Mouse (Mus musculus): Measurements from ENCODE around the gene P2ry12. TPM values are rescaled to one million over a fixed set of nuclear protein-coding genes. Genes with fewer than 3 reads are reported as not detected.

P2ry12 gene
- polyA plus RNA-seq, 1 experiment = not detected

DNA sequence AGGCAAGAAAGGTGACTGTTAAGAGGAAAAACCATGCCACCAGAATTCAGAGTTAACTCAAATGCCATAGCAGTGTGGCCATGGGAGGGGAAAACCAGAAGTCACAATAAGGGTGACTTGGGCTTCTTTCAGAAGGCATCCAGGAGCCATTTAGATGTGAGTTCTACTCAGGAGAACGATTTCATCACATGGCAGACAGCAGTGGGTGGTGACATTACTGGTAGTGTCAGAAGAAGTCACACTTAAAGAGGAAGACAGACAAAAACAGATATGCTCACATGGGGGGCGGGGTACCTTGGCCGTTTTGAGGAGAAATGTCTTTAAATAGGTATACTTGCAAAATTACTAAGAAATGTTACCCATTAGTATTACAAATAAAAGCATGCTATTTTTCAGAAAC is 1.3 kb upstream of the P2ry12 start:
- H3K9ac ChIP-seq (ENCODE audit: low read depth, poor library complexity, severe bottlenecking) = no peak overlapping the region
- TF ChIP-seq CTCF (IDR thresholded peaks at IDR 0.05; ENCODE audit: low read depth, low read length) = no peak
- no peak for TF ChIP-seq EP300 (IDR thresholded peaks at IDR 0.05; ENCODE audit: insufficient read depth, low read depth, low read length)
- TF ChIP-seq POLR2A (IDR thresholded peaks at IDR 0.05; ENCODE audit: insufficient read depth, low read length) = no peak
- H3K36me3 ChIP-seq (ENCODE audit: control insufficient read depth, insufficient read depth, low read length, poor library complexity, severe bottlenecking) = no peaks in the 10 kb centered on the region
- no peaks in the 10 kb centered on the region for H3K27me3 ChIP-seq (ENCODE audit: control insufficient read depth, insufficient read depth, low read length, poor library complexity, severe bottlenecking)
- H3K27ac ChIP-seq (ENCODE audit: insufficient read depth, low read length) = no peak overlapping the region
- H3K4me1 ChIP-seq (ENCODE audit: control insufficient read depth, insufficient read depth, low read length) = no peaks in the 10 kb centered on the region
- H3K4me3 ChIP-seq (ENCODE audit: low read depth, low read length) = no peak overlapping the region
- H3K9me3 ChIP-seq (replicated peaks; ENCODE audit: control insufficient read depth, insufficient read depth, low read length, poor library complexity, severe bottlenecking) = no peaks in the 10 kb centered on the region

DNA sequence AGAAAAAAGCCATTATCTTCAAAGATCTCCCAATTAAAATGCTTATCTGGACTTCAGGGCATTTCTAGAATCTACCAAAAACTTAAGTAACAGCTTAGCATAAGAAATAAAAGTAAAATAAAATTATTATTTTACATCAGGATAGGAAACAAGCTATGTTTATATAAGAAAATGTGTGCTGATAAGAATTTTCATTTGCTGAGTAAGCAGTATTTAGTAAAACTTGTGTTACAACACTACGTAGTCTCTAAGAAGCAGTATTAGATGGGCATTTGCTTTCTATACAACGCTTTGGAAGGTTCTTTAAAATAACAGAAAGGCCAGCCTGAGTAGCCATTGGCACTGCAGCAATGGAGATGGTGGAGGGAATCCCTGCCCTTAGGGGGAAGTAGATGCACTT is 746 bp upstream of the P2ry12 start:
- Histone ChIP-seq H3K4me3 (ENCODE audit: low read depth, low read length) (no peak overlapping the region), H3K4me1 (ENCODE audit: control insufficient read depth, insufficient read depth, low read length) (no peaks in the 10 kb centered on the region), H3K27ac (ENCODE audit: insufficient read depth, low read length) (no peak overlapping the region), H3K9ac (ENCODE audit: low read depth, poor library complexity, severe bottlenecking) (no peak overlapping the region), H3K9me3 (replicated peaks; ENCODE audit: control insufficient read depth, insufficient read depth, low read length, poor library complexity, severe bottlenecking) (no peaks in the 10 kb centered on the region), H3K27me3 (ENCODE audit: control insufficient read depth, insufficient read depth, low read length, poor library complexity, severe bottlenecking) (no peaks in the 10 kb centered on the region), H3K36me3 (ENCODE audit: control insufficient read depth, insufficient read depth, low read length, poor library complexity, severe bottlenecking) (no peaks in the 10 kb centered on the region)
- TF ChIP-seq EP300 (IDR thresholded peaks at IDR 0.05; ENCODE audit: insufficient read depth, low read depth, low read length) (no peak), POLR2A (IDR thresholded peaks at IDR 0.05; ENCODE audit: insufficient read depth, low read length) (no peak), CTCF (IDR thresholded peaks at IDR 0.05; ENCODE audit: low read depth, low read length) (no peak)

DNA sequence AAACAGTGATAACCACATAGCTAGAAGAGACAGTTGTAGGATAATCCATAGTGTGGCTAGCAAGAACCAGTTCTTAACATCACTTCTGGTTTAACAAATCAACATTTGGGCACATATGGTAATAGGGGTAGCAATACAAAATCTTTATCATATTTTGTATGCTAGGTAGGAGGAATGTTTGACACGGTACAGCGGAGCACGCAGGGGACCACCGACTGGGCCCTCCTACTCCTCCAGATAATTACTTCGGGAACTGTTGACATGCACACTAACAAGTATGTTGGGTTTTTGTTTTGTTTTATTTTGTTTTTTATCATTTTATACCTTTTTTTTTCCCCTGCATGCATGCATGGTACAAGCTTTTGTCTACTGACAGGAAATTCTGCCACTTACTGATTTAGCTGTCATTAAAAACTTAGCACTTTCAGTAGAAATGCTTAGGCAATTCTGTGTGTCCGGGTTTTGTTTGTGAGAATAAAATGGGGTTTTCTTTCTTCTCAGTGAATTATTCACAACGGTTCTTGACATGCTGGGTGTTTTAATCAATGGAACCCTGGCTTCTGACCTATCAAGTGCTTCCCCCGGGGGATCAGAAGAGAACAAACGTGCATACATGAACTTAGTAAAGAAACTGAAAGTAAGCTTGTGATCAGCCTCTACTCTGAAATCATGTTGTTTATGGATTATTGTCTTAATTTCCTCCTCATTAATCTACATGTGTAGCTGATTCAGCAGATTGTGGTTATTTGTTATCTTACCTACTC is 780 bp downstream of the P2ry12 start:
- Histone ChIP-seq H3K9ac (ENCODE audit: low read depth, poor library complexity, severe bottlenecking) (no peak overlapping the region), H3K4me3 (ENCODE audit: low read depth, low read length) (no peak overlapping the region), H3K27me3 (ENCODE audit: control insufficient read depth, insufficient read depth, low read length, poor library complexity, severe bottlenecking) (no peaks in the 10 kb centered on the region), H3K9me3 (replicated peaks; ENCODE audit: control insufficient read depth, insufficient read depth, low read length, poor library complexity, severe bottlenecking) (no peaks in the 10 kb centered on the region), H3K4me1 (ENCODE audit: control insufficient read depth, insufficient read depth, low read length) (no peaks in the 10 kb centered on the region), H3K36me3 (ENCODE audit: control insufficient read depth, insufficient read depth, low read length, poor library complexity, severe bottlenecking) (no peaks in the 10 kb centered on the region), H3K27ac (ENCODE audit: insufficient read depth, low read length) (no peak overlapping the region)
- no peak for TF ChIP-seq CTCF (IDR thresholded peaks at IDR 0.05; ENCODE audit: low read depth, low read length)
- no peak for TF ChIP-seq POLR2A (IDR thresholded peaks at IDR 0.05; ENCODE audit: insufficient read depth, low read length)
- TF ChIP-seq EP300 (IDR thresholded peaks at IDR 0.05; ENCODE audit: insufficient read depth, low read depth, low read length) = no peak

DNA sequence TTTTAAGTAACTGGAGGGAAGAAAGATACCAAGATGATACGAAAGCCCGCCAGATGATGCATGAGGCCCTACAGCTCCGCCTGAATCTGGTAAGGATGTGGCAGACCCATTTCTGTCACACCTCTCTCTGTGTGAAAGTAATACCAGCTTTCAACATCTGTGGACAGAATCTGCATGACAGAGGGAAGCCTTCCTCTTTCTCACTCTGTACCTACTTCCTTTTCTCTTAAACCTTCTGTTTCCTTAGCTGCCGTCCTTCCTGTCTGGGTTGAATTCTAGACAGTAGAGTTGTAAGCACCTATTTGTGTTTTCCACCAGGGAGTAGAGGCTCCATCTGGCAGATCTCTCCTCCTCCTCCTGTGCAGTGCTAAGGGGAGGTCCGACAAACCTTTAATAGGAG is 1.9 kb downstream of the P2ry12 start:
- TF ChIP-seq EP300 (IDR thresholded peaks at IDR 0.05; ENCODE audit: insufficient read depth, low read depth, low read length) = no peak
- no peak for TF ChIP-seq CTCF (IDR thresholded peaks at IDR 0.05; ENCODE audit: low read depth, low read length)
- no peak for TF ChIP-seq POLR2A (IDR thresholded peaks at IDR 0.05; ENCODE audit: insufficient read depth, low read length)
- Histone ChIP-seq H3K9ac (ENCODE audit: low read depth, poor library complexity, severe bottlenecking) (no peak overlapping the region), H3K9me3 (replicated peaks; ENCODE audit: control insufficient read depth, insufficient read depth, low read length, poor library complexity, severe bottlenecking) (no peaks in the 10 kb centered on the region), H3K4me1 (ENCODE audit: control insufficient read depth, insufficient read depth, low read length) (no peaks in the 10 kb centered on the region), H3K27ac (ENCODE audit: insufficient read depth, low read length) (no peak overlapping the region), H3K4me3 (ENCODE audit: low read depth, low read length) (no peak overlapping the region), H3K27me3 (ENCODE audit: control insufficient read depth, insufficient read depth, low read length, poor library complexity, severe bottlenecking) (no peaks in the 10 kb centered on the region), H3K36me3 (ENCODE audit: control insufficient read depth, insufficient read depth, low read length, poor library complexity, severe bottlenecking) (no peaks in the 10 kb centered on the region)

DNA sequence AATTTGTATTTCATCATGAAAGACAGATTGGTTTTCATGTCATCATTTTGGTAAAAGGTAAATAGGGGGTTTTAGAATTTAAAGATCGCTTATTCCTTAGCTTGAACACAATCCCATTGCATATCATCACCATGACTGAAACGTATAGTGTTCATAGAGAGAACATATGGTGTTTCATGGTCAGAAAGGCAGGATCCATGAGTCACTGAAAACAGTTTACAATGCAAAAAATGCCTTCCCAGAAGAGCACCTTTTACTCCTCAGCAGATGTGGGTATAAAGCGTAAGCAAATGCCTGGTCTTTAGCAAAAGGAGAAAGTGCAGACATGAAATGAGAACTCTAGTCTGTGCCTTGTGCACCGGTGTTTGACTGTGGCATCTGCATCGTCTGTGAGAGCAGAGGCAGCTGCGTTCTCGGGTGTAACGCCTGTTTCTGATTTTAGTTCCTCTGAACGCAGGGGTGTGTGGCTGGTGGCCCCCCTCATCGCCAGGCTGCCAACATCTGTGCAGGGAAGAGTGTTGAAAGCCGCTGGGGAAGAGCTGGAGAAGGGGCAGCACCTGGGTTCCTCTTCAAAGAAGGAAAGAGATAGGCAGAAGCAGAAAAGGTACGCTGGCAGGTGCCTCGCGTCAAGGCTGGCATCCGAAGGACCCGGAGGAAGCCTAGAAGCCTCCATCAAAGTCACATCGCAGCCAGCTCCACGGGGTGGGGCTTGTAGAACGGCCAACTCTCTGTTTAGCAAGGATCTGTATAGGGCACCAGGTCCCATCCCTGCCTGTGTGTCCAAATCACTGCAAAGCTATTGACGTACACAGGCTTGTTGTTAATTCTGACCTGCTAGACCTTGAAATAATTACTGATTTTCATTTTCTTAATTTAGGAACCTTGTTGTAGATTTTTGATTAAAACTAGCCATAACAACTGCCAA is 4.7 kb downstream of the P2ry12 start:
- Histone ChIP-seq H3K36me3 (ENCODE audit: control insufficient read depth, insufficient read depth, low read length, poor library complexity, severe bottlenecking) (no peaks in the 10 kb centered on the region), H3K27me3 (ENCODE audit: control insufficient read depth, insufficient read depth, low read length, poor library complexity, severe bottlenecking) (no peaks in the 10 kb centered on the region), H3K9ac (ENCODE audit: low read depth, poor library complexity, severe bottlenecking) (no peak overlapping the region), H3K4me3 (ENCODE audit: low read depth, low read length) (no peak overlapping the region), H3K4me1 (ENCODE audit: control insufficient read depth, insufficient read depth, low read length) (no peaks in the 10 kb centered on the region), H3K27ac (ENCODE audit: insufficient read depth, low read length) (no peak overlapping the region), H3K9me3 (replicated peaks; ENCODE audit: control insufficient read depth, insufficient read depth, low read length, poor library complexity, severe bottlenecking) (no peaks in the 10 kb centered on the region)
- TF ChIP-seq CTCF (IDR thresholded peaks at IDR 0.05; ENCODE audit: low read depth, low read length) (no peak), POLR2A (IDR thresholded peaks at IDR 0.05; ENCODE audit: insufficient read depth, low read length) (no peak), EP300 (IDR thresholded peaks at IDR 0.05; ENCODE audit: insufficient read depth, low read depth, low read length) (no peak)

DNA sequence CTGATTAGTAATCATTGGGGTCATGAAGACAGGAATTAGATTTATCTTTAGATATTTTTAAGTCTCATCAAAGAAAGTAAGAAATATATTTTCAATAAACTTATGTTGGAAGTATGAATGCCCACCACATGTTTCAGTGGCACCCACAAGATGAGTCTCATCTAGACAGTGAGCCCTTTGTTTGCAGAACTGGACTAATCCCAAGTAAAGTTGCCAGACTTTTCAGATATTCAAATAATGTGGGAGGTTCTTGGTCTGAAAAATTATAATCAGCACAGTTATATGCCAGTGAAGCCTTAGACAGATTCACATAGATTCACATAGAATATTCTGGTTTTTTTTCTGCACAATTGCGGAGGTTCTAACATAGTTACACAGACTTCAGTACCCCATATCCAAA is 12.2 kb downstream of the P2ry12 start:
- TF ChIP-seq CTCF (IDR thresholded peaks at IDR 0.05; ENCODE audit: low read depth, low read length) = no peak
- TF ChIP-seq POLR2A (IDR thresholded peaks at IDR 0.05; ENCODE audit: insufficient read depth, low read length) = no peak
- TF ChIP-seq EP300 (IDR thresholded peaks at IDR 0.05; ENCODE audit: insufficient read depth, low read depth, low read length) = no peak
- no peaks in the 10 kb centered on the region for H3K36me3 ChIP-seq (ENCODE audit: control insufficient read depth, insufficient read depth, low read length, poor library complexity, severe bottlenecking)
- no peaks in the 10 kb centered on the region for H3K27me3 ChIP-seq (ENCODE audit: control insufficient read depth, insufficient read depth, low read length, poor library complexity, severe bottlenecking)
- no peak overlapping the region for H3K9ac ChIP-seq (ENCODE audit: low read depth, poor library complexity, severe bottlenecking)
- no peak overlapping the region for H3K27ac ChIP-seq (ENCODE audit: insufficient read depth, low read length)
- H3K9me3 ChIP-seq (replicated peaks; ENCODE audit: control insufficient read depth, insufficient read depth, low read length, poor library complexity, severe bottlenecking) = no peaks in the 10 kb centered on the region
- H3K4me1 ChIP-seq (ENCODE audit: control insufficient read depth, insufficient read depth, low read length) = no peaks in the 10 kb centered on the region
- no peak overlapping the region for H3K4me3 ChIP-seq (ENCODE audit: low read depth, low read length)
